Mouse (Mus musculus): ENCODE measurements around the gene Pak4. TPM values are rescaled to one million over a fixed set of nuclear protein-coding genes. Genes with fewer than 3 reads are reported as not detected.
A peak's percentile ranks its signal among the peaks of the same experiment; 100 is the strongest.

The Pak4 gene
- polyA plus RNA-seq, 1 experiment from 2014 or later, result 30.0 TPM

GRCm38 (mm10) chr7:28585001-28585400, 13.0 kb downstream of the Pak4 start:
- H3K4me3 ChIP-seq, result no peak overlapping the region
- no peaks in the 10 kb centered on the region for H3K27me3 ChIP-seq
- no peaks in the 10 kb centered on the region for H3K9me3 ChIP-seq
- H3K9ac ChIP-seq (replicated peaks), result no peak overlapping the region
- no peak for ATAC-seq (replicated peaks)
- no peak overlapping the region for H3K4me2 ChIP-seq (replicated peaks)
- 0 out of 2 replicates have a peak overlapping the region, but pooled peaks have one; percentile 73 for H3K27ac ChIP-seq (replicated peaks)
- H3K4me1 ChIP-seq, result peaks cover 49% of the 10 kb centered on the region
- H3K36me3 ChIP-seq, result no peaks in the 10 kb centered on the region
- WGBS, result 88% methylated on average over 6 of the region's 6 CpGs

DNA sequence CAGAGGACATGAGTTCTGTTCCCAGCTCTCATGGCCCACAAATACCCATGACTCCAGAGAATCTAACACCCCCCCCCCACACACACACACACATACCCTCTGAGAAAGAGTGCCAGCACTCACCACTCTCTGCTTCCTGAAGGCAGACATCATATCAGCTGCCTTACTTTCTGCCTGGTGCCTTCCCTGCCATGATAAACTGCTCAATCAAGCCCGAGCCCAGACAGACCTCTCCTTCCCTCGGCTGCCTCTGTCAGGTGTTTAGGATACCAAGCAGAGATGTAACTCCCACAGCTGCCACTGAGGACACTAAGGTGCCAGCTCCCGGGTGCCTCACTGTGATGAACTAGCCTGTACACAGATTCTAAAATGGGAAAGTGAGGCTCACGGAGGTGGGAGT, 13.5 kb downstream of the Pak4 start:
- ATAC-seq (replicated peaks), result no peak
- Histone ChIP-seq H3K27me3 (no peaks in the 10 kb centered on the region), H3K36me3 (no peaks in the 10 kb centered on the region), H3K9me3 (no peaks in the 10 kb centered on the region), H3K4me1 (peaks cover 49% of the 10 kb centered on the region), H3K9ac (replicated peaks) (no peak overlapping the region), H3K4me2 (replicated peaks) (no peak overlapping the region), H3K27ac (replicated peaks) (peak overlapping the region; percentile 73), H3K4me3 (no peak overlapping the region)
- 82% methylated on average over 4 of the region's 4 CpGs for WGBS

GRCm38 (mm10) chr7:28583570-28584344, 14.2 kb downstream of the Pak4 start:
- H3K27me3 ChIP-seq, result no peaks in the 10 kb centered on the region
- no peak overlapping the region for H3K9ac ChIP-seq (replicated peaks)
- 80% methylated on average over 8 of the region's 8 CpGs for WGBS
- peak overlapping the region; percentile 73 for H3K27ac ChIP-seq (replicated peaks)
- no peaks in the 10 kb centered on the region for H3K9me3 ChIP-seq
- H3K36me3 ChIP-seq, result no peaks in the 10 kb centered on the region
- H3K4me2 ChIP-seq (replicated peaks), result no peak overlapping the region
- no peak for ATAC-seq (replicated peaks)
- H3K4me1 ChIP-seq, result peaks cover 49% of the 10 kb centered on the region
- no peak overlapping the region for H3K4me3 ChIP-seq

- Histone ChIP-seq H3K9ac (replicated peaks) (no peak overlapping the region), H3K36me3 (no peaks in the 10 kb centered on the region), H3K9me3 (no peaks in the 10 kb centered on the region), H3K27me3 (no peaks in the 10 kb centered on the region), H3K4me3 (no peak overlapping the region), H3K27ac (replicated peaks) (peak overlapping the region; percentile 73), H3K4me2 (replicated peaks) (no peak overlapping the region), H3K4me1 (peaks cover 41% of the 10 kb centered on the region)
- 71% methylated on average over 11 of the region's 11 CpGs for WGBS
- ATAC-seq (replicated peaks), result no peak
Observed at GRCm38 (mm10) chr7:28582841-28583240, 15.1 kb downstream of the Pak4 start.

GRCm38 (mm10) chr7:28581721-28582120, 16.3 kb downstream of the Pak4 start:
- no peak overlapping the region for H3K9ac ChIP-seq (replicated peaks)
- no peak overlapping the region for H3K27ac ChIP-seq (replicated peaks)
- no peak for ATAC-seq (replicated peaks)
- 84% methylated on average over 4 of the region's 4 CpGs for WGBS
- no peaks in the 10 kb centered on the region for H3K27me3 ChIP-seq
- H3K4me1 ChIP-seq, result peaks cover 42% of the 10 kb centered on the region
- H3K36me3 ChIP-seq, result no peaks in the 10 kb centered on the region
- no peaks in the 10 kb centered on the region for H3K9me3 ChIP-seq
- no peak overlapping the region for H3K4me2 ChIP-seq (replicated peaks)
- no peak overlapping the region for H3K4me3 ChIP-seq

DNA sequence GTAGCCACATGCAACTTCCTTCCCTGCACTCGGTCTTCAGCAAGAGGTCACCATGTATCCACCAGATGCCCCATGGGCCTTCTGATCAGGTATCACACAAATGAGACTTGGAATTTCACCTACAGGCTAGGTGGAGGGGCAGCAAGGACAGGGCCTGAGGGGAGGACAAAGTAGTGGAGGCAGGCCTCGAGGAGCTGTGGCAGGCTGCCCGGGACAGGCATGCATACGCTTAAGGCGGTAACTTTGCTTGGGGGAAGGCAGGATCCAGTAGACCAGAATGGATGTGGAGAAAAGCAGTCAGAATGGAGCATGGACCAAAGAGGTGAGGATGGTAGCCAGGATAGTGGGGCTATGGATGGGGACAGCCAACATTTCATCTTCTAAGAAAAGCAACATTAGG, 18.2 kb downstream of the Pak4 start:
- WGBS, result 76% methylated on average over 5 of the region's 5 CpGs
- Histone ChIP-seq H3K27me3 (no peaks in the 10 kb centered on the region), H3K4me1 (peaks cover 41% of the 10 kb centered on the region), H3K9me3 (no peaks in the 10 kb centered on the region), H3K27ac (replicated peaks) (no peak overlapping the region), H3K4me3 (no peak overlapping the region), H3K9ac (replicated peaks) (no peak overlapping the region), H3K4me2 (replicated peaks) (no peak overlapping the region), H3K36me3 (no peaks in the 10 kb centered on the region)
- no peak for ATAC-seq (replicated peaks)

DNA sequence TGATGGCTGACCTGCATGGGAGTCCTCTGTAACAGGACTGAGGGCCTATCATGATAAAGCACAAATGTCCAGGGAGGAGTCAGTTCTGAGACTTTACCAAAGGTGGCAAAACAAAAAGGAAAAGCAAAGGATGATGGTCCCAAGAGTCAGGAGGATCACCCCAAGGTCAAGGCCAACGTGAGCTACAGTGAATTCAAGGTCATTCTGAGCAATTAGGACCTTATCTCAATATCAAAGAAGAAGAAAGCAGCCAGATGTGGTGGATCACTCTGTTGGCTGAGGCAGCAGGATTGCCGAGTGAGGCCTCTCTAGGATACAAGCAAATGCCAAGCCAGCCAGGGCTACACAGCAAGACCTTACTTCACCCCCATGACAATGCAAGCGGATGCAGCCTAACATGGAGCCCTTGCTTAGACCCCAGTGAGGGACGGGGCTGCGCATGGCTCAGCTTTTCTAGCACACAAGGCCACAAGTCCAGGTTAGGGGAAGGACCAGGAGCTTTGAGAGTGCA, 19.4 kb downstream of the Pak4 start:
- H3K36me3 ChIP-seq, result no peaks in the 10 kb centered on the region
- WGBS, result 84% methylated on average over 5 of the region's 5 CpGs
- H3K27ac ChIP-seq (replicated peaks), result no peak overlapping the region
- H3K27me3 ChIP-seq, result no peaks in the 10 kb centered on the region
- no peak overlapping the region for H3K9ac ChIP-seq (replicated peaks)
- no peak overlapping the region for H3K4me2 ChIP-seq (replicated peaks)
- peaks cover 30% of the 10 kb centered on the region for H3K4me1 ChIP-seq
- no peak overlapping the region for H3K4me3 ChIP-seq
- ATAC-seq (replicated peaks), result no peak
- H3K9me3 ChIP-seq, result no peaks in the 10 kb centered on the region

- Histone ChIP-seq H3K4me2 (replicated peaks) (no peak overlapping the region), H3K9me3 (no peaks in the 10 kb centered on the region), H3K27ac (replicated peaks) (no peak overlapping the region), H3K27me3 (no peaks in the 10 kb centered on the region), H3K9ac (replicated peaks) (no peak overlapping the region), H3K4me1 (peaks cover 24% of the 10 kb centered on the region), H3K4me3 (no peak overlapping the region), H3K36me3 (no peaks in the 10 kb centered on the region)
- no peak for ATAC-seq (replicated peaks)
- 89% methylated on average over 9 of the region's 9 CpGs for WGBS
Observed at GRCm38 (mm10) chr7:28577826-28578542, 20.0 kb downstream of the Pak4 start.

GRCm38 (mm10) chr7:28576271-28576914, 21.6 kb downstream of the Pak4 start:
- Histone ChIP-seq H3K27me3 (no peaks in the 10 kb centered on the region), H3K9ac (replicated peaks) (no peak overlapping the region), H3K4me3 (no peak overlapping the region), H3K4me1 (peaks cover 17% of the 10 kb centered on the region), H3K9me3 (no peaks in the 10 kb centered on the region), H3K36me3 (no peaks in the 10 kb centered on the region), H3K4me2 (replicated peaks) (no peak overlapping the region), H3K27ac (replicated peaks) (peak overlapping the region; percentile 19; the same call in 1 of the 2 replicates)
- peak; percentile 82 for ATAC-seq (replicated peaks)
- WGBS, result 74% methylated on average over 5 of the region's 5 CpGs

- no peak overlapping the region for H3K27ac ChIP-seq (replicated peaks)
- H3K36me3 ChIP-seq, result no peaks in the 10 kb centered on the region
- ATAC-seq (replicated peaks), result no peak
- H3K4me3 ChIP-seq, result no peak overlapping the region
- 95% methylated on average over 11 of the region's 11 CpGs for WGBS
- H3K27me3 ChIP-seq, result no peaks in the 10 kb centered on the region
- H3K9ac ChIP-seq (replicated peaks), result no peak overlapping the region
- H3K4me2 ChIP-seq (replicated peaks), result no peak overlapping the region
- no peaks in the 10 kb centered on the region for H3K9me3 ChIP-seq
- H3K4me1 ChIP-seq, result peaks cover 23% of the 10 kb centered on the region
Observed at GRCm38 (mm10) chr7:28575597-28575996, 22.4 kb downstream of the Pak4 start.

GRCm38 (mm10) chr7:28573236-28573635, 24.7 kb downstream of the Pak4 start:
- no peaks in the 10 kb centered on the region for H3K36me3 ChIP-seq
- H3K27me3 ChIP-seq, result no peaks in the 10 kb centered on the region
- ATAC-seq (replicated peaks), result no peak
- H3K4me2 ChIP-seq (replicated peaks), result no peak overlapping the region
- H3K9me3 ChIP-seq, result no peaks in the 10 kb centered on the region
- WGBS, result 96% methylated on average over 3 of the region's 3 CpGs
- no peak overlapping the region for H3K27ac ChIP-seq (replicated peaks)
- H3K9ac ChIP-seq (replicated peaks), result no peak overlapping the region
- peaks cover 25% of the 10 kb centered on the region for H3K4me1 ChIP-seq
- no peak overlapping the region for H3K4me3 ChIP-seq

DNA sequence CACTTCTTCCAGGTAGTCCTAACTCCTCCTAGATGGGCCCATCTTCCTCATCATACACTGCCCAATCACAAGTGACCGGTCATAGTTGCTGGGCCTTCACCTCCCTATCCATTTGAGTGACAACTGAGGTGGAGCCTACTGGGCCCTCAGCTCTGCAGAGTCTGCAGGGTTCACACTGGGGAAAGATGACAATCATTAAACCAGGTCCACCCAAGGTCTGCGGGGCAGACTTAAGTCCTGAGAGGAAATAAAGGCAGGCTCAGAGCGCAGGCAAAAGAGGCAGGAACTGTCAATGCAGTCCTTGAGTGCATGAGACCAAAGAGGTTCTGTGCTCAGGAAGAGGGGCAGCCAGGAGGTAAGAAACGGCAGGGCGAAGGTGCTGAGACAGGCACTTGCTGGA, 25.3 kb downstream of the Pak4 start:
- Histone ChIP-seq H3K36me3 (peaks cover 2% of the 10 kb centered on the region), H3K4me3 (no peak overlapping the region), H3K9me3 (no peaks in the 10 kb centered on the region), H3K4me1 (peaks cover 24% of the 10 kb centered on the region), H3K27ac (replicated peaks) (no peak overlapping the region), H3K9ac (replicated peaks) (no peak overlapping the region), H3K27me3 (no peaks in the 10 kb centered on the region), H3K4me2 (replicated peaks) (no peak overlapping the region)
- 94% methylated on average over 5 of the region's 5 CpGs for WGBS
- no peak for ATAC-seq (replicated peaks)

Measured in forebrain, embryonic 15.5 days (tissue).